Mouse (Mus musculus): ENCODE data around the gene 1810046K07Rik. TPM values are rescaled to one million over a fixed set of nuclear protein-coding genes. Genes with fewer than 3 reads are reported as not detected.

1810046K07Rik gene
- polyA plus RNA-seq, 1 experiment from 2014 or later: not detected

DNA sequence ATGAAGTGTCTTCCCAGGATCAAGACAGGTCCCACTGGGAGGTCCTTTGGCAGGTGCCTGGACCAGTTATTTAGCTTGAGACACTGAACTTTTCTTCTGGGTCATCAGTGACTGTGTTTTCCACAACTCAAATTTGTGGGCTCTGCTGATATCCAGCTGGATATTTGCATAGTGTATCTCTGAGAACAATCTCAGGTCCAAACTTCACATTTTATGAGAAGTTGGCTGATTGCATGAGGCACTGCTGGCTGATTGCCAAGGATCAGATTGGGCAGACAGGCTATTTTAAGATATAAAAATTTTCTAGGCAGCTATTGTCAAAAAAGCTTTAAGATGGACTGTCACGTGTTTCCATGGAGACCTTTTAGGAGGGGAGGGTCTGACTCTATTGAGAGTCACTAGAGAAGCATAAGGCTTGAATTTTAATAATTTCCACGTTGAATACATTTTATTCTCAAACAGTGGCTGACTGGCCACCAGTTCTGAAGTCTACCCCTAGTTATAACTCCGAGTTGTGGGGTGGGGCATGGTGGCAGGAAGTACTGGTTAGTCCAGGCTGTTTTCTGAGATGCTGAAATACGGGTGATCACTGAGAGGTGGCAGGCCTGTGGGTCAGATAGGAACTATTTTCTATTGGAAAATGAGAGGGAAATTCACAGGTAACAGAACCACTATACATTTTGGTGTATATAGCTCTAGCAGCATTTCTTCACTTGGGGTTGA, 71.8 kb downstream of the 1810046K07Rik start:
- H3K4me1 ChIP-seq (ENCODE audit: control insufficient read depth, insufficient read depth, low read length): no peaks in the 10 kb centered on the region
- no peak overlapping the region for H3K4me2 ChIP-seq (replicated peaks; ENCODE audit: low read depth, low read length)
- WGBS: 67% methylated on average over 4 of the region's 4 CpGs
- H3K36me3 ChIP-seq (ENCODE audit: control insufficient read depth, insufficient read depth, low read length): no peaks in the 10 kb centered on the region
- no peak overlapping the region for H3K4me3 ChIP-seq (ENCODE audit: low read length)
- ATAC-seq (ENCODE audit: low FRiP score, low TSS enrichment): no peak
- no peak overlapping the region for H3K27ac ChIP-seq (ENCODE audit: low read depth, low read length)
- peaks cover 5% of the 10 kb centered on the region; the same call in 1 of the 2 replicates for H3K9me3 ChIP-seq (ENCODE audit: control insufficient read depth, low read length)
- H3K27me3 ChIP-seq (ENCODE audit: control insufficient read depth, insufficient read depth, low read length): no peaks in the 10 kb centered on the region
- no peak overlapping the region for H3K9ac ChIP-seq (ENCODE audit: low read depth, low read length)

Other genes with a start within 250 kb of the 1810046K07Rik start
- not detected in 2 replicates for gene 4833427G06Rik, start 226.8 kb downstream of the 1810046K07Rik start, polyA plus RNA-seq (2014; fragmentation: Nextera tagmentation; extraction: Ambion mirVana)
- 0.04 TPM in 1 of 2 replicates, not detected in the other for gene Gm32742, start 163.4 kb downstream of the 1810046K07Rik start, polyA plus RNA-seq (2014; fragmentation: Nextera tagmentation; extraction: Ambion mirVana)
- not detected in 2 replicates for gene Pou2af1, start 115.2 kb downstream of the 1810046K07Rik start, polyA plus RNA-seq (2014; fragmentation: Nextera tagmentation; extraction: Ambion mirVana)
- 2.8 and 5.2 TPM in 2 replicates for gene Colca2, start 50.3 kb downstream of the 1810046K07Rik start, polyA plus RNA-seq (2014; fragmentation: Nextera tagmentation; extraction: Ambion mirVana)

All from kidney, embryonic 14.5 days (tissue).